In genomic region chr15:79683707-79684465, GRCm38 (mm10) we compare ENCODE assay signal across 8 mouse cellular contexts. TPM values are rescaled to one million over a fixed set of nuclear protein-coding genes. Genes with fewer than 3 reads are reported as not detected.
DNase-seq lines count a peak whose midpoint lies in the region; ATAC-seq and TF ChIP-seq lines count a peak whose summit lies in the region.

No protein-coding gene starts in this region.

- peak overlapping the region; percentile 43 for H3K4me3 ChIP-seq in cerebellum, adult 2 months (replicated peaks; ENCODE audit: insufficient read depth, low read depth, low read length)
- H3K4me3 ChIP-seq in intestine, embryonic 16.5 days (ENCODE audit: low read length): no peak overlapping the region; the same call in 1 of the 2 replicates
- H3K4me3 ChIP-seq in neural tube, embryonic 15.5 days (replicated peaks): peak overlapping the region; percentile 75; the same call in 1 of the 2 replicates

- 23% methylated on average over 19 of the region's 19 CpGs for WGBS in cerebellum, adult 2 months
- 58% methylated on average over 19 of the region's 19 CpGs for WGBS in intestine, embryonic 16.5 days
- WGBS in neural tube, embryonic 15.5 days: 74% methylated on average over 19 of the region's 19 CpGs

- peak in 1 of 2 experiments; percentile 28 for DNase-seq in cerebellum, adult 2 months
- DNase-seq in cerebellum, adult 8-10 months: no peak
- peak; percentile 38 for DNase-seq in right cerebral cortex, postnatal 25 days
- DNase-seq in right cerebral cortex, postnatal 10 days (ENCODE audit: low spot score in 2 of 2): no peak
- no peak for DNase-seq in thymus, postnatal 10 days (ENCODE audit: low spot score in 2 of 2)
- DNase-seq in left cerebral cortex, postnatal 4 days: no peak

- TF ChIP-seq POLR2A in cerebellum, adult 2 months (IDR thresholded peaks at IDR 0.05; ENCODE audit: borderline replicate concordance, insufficient read depth, low read length): no peak

- H3K9me3 ChIP-seq in intestine, embryonic 16.5 days (ENCODE audit: control insufficient read depth, low read length): no peaks in the 10 kb centered on the region
- no peaks in the 10 kb centered on the region for H3K9me3 ChIP-seq in neural tube, embryonic 15.5 days (replicated peaks)

- peaks cover 16% of the 10 kb centered on the region for H3K4me1 ChIP-seq in cerebellum, adult 2 months (ENCODE audit: control insufficient read depth, insufficient read depth, low read length)
- H3K4me1 ChIP-seq in intestine, embryonic 16.5 days (ENCODE audit: control insufficient read depth, insufficient read depth, low read length): peaks cover 43% of the 10 kb centered on the region
- H3K4me1 ChIP-seq in neural tube, embryonic 15.5 days: peaks cover 60% of the 10 kb centered on the region

- H3K4me2 ChIP-seq in intestine, embryonic 16.5 days (ENCODE audit: low read depth, low read length): peak overlapping the region; percentile 79
- H3K4me2 ChIP-seq in neural tube, embryonic 15.5 days: peak overlapping the region; percentile 82

- peak overlapping the region; percentile 65 for H3K9ac ChIP-seq in intestine, embryonic 16.5 days (ENCODE audit: low read depth, low read length)
- peak overlapping the region; percentile 35 for H3K9ac ChIP-seq in neural tube, embryonic 15.5 days (replicated peaks)

- no peaks in the 10 kb centered on the region for H3K27me3 ChIP-seq in cerebellum, adult 2 months (ENCODE audit: control insufficient read depth, insufficient read depth, low read length)
- no peaks in the 10 kb centered on the region for H3K27me3 ChIP-seq in intestine, embryonic 16.5 days (replicated peaks; ENCODE audit: control insufficient read depth, insufficient read depth, low read length)
- no peaks in the 10 kb centered on the region for H3K27me3 ChIP-seq in neural tube, embryonic 15.5 days (replicated peaks)

- no peak overlapping the region for H3K27ac ChIP-seq in cerebellum, adult 2 months (ENCODE audit: insufficient read depth, low read length)
- H3K27ac ChIP-seq in intestine, embryonic 16.5 days (ENCODE audit: low read length): peak overlapping the region; percentile 43; the same call in 1 of the 2 replicates
- H3K27ac ChIP-seq in neural tube, embryonic 15.5 days (replicated peaks): no peak overlapping the region

- ATAC-seq in intestine, embryonic 16.5 days: no peak
- ATAC-seq in neural tube, embryonic 15.5 days (ENCODE audit: low FRiP score): no peak

- H3K36me3 ChIP-seq in intestine, embryonic 16.5 days (ENCODE audit: control insufficient read depth, insufficient read depth, low read length): no peaks in the 10 kb centered on the region
- H3K36me3 ChIP-seq in neural tube, embryonic 15.5 days: no peaks in the 10 kb centered on the region

- no peak for TF ChIP-seq CTCF in cerebellum, adult 2 months (IDR thresholded peaks at IDR 0.05; ENCODE audit: borderline replicate concordance, insufficient read depth, low read depth, low read length)

- intact Hi-C loops in left cerebral cortex, postnatal 4 days (cut with DNase I): no loop called here

RNA-seq across cellular contexts. Expression of gene Josd1, which starts 3.8 kb away (rescaled TPM):
- polyA plus RNA-seq in cerebellum, adult 2 months (2012; rRNA removed): 43.8 and 45.0 TPM in 2 replicates
- 14.1 and 17.0 TPM in 2 replicates for polyA plus RNA-seq in intestine, embryonic 16.5 days (2015; fragmentation: Nextera tagmentation; extraction: Ambion mirVana)
- 20.6 and 21.8 TPM in 2 replicates for polyA plus RNA-seq in neural tube, embryonic 15.5 days (2015; fragmentation: Nextera tagmentation; extraction: Ambion mirVana)
- 10 to 100 TPM; 31.2 to 32.0 TPM for total RNA-seq in left cerebral cortex, postnatal 4 days (2021)

RNA-seq across cellular contexts. Expression of gene Gtpbp1, which starts 6.8 kb away (rescaled TPM):
- polyA plus RNA-seq in cerebellum, adult 2 months (2012; rRNA removed): 52.5 and 59.5 TPM in 2 replicates
- 24.5 and 25.3 TPM in 2 replicates for polyA plus RNA-seq in intestine, embryonic 16.5 days (2015; fragmentation: Nextera tagmentation; extraction: Ambion mirVana)
- 43.2 and 44.0 TPM in 2 replicates for polyA plus RNA-seq in neural tube, embryonic 15.5 days (2015; fragmentation: Nextera tagmentation; extraction: Ambion mirVana)
- total RNA-seq in left cerebral cortex, postnatal 4 days (2021): 10 to 100 TPM; 62.4 to 62.9 TPM

RNA-seq across cellular contexts. Expression of gene Tomm22, which starts 13.2 kb away (rescaled TPM):
- polyA plus RNA-seq in cerebellum, adult 2 months (2012; rRNA removed): 99.9 and 106 TPM in 2 replicates
- 248 and 288 TPM in 2 replicates for polyA plus RNA-seq in intestine, embryonic 16.5 days (2015; fragmentation: Nextera tagmentation; extraction: Ambion mirVana)
- polyA plus RNA-seq in neural tube, embryonic 15.5 days (2015; fragmentation: Nextera tagmentation; extraction: Ambion mirVana): 231 and 246 TPM in 2 replicates
- total RNA-seq in left cerebral cortex, postnatal 4 days (2021): 100 to 1,000 TPM; 109 to 110 TPM

RNA-seq across cellular contexts. Expression of gene Cby1, which starts 24.9 kb away (rescaled TPM):
- 30.3 and 32.3 TPM in 2 replicates for polyA plus RNA-seq in cerebellum, adult 2 months (2012; rRNA removed)
- 37.1 and 37.2 TPM in 2 replicates for polyA plus RNA-seq in intestine, embryonic 16.5 days (2015; fragmentation: Nextera tagmentation; extraction: Ambion mirVana)
- polyA plus RNA-seq in neural tube, embryonic 15.5 days (2015; fragmentation: Nextera tagmentation; extraction: Ambion mirVana): 85.0 and 94.6 TPM in 2 replicates
- 10 to 100 TPM; 55.6 to 60.1 TPM for total RNA-seq in left cerebral cortex, postnatal 4 days (2021)

RNA-seq across cellular contexts. Expression of gene Fam227a, which starts 25.1 kb away (rescaled TPM):
- polyA plus RNA-seq in cerebellum, adult 2 months (2012; rRNA removed): 8.5 and 9.5 TPM in 2 replicates
- 0.60 and 0.72 TPM in 2 replicates for polyA plus RNA-seq in intestine, embryonic 16.5 days (2015; fragmentation: Nextera tagmentation; extraction: Ambion mirVana)
- polyA plus RNA-seq in neural tube, embryonic 15.5 days (2015; fragmentation: Nextera tagmentation; extraction: Ambion mirVana): 3.0 and 3.7 TPM in 2 replicates
- 10 to 100 TPM; 13.5 to 17.2 TPM for total RNA-seq in left cerebral cortex, postnatal 4 days (2021)
